Mouse (Mus musculus): ENCODE data around the gene Gas7. TPM values are rescaled to one million over a fixed set of nuclear protein-coding genes. Genes with fewer than 3 reads are reported as not detected.

The Gas7 gene
- polyA plus RNA-seq, 1 experiment, result 2.1 TPM

- WGBS, result 89% methylated on average over 4 of the region's 4 CpGs
- TF ChIP-seq CTCF (IDR thresholded peaks at IDR 0.05; ENCODE audit: extremely low read depth, insufficient read length, insufficient replicate concordance, low read depth, low read length), result no peak
- TF ChIP-seq POLR2A (IDR thresholded peaks at IDR 0.05; ENCODE audit: low read depth, low read length), result no peak
- H3K4me3 ChIP-seq (ENCODE audit: low read depth, low read length), result no peak overlapping the region
- H3K27ac ChIP-seq (ENCODE audit: insufficient read depth, low read depth, low read length), result no peak overlapping the region
- no peaks in the 10 kb centered on the region for H3K36me3 ChIP-seq (ENCODE audit: control insufficient read depth, insufficient read depth, low read length)
- H3K27me3 ChIP-seq (ENCODE audit: control insufficient read depth, insufficient read depth, low read length), result no peaks in the 10 kb centered on the region
- H3K4me1 ChIP-seq (ENCODE audit: control insufficient read depth, insufficient read depth, insufficient read length, low read length), result no peaks in the 10 kb centered on the region
Measured at GRCm38 (mm10) chr11:67513001-67513400, 57.8 kb downstream of the Gas7 start.

DNA sequence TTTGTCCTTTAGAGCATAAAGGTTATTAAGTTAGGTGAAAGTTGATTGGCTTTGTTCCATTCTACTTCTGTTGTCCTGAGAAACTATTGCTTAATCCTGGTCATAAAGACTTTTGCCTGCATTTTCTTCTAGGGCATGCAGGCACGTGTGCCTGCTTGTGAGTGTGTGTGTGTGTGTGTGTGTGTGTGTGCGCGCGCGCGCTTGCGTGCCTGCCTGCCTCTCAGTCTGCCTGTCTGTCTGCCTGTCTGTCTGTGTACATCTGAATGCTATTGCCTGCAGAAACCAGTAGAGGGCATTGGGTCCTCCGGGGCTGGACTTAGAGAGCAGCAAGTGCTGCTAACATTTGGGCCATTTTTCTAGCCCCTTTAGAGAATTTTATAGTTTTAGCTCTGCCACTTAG, 59.2 kb downstream of the Gas7 start:
- TF ChIP-seq POLR2A (IDR thresholded peaks at IDR 0.05; ENCODE audit: low read depth, low read length) (no peak), CTCF (IDR thresholded peaks at IDR 0.05; ENCODE audit: extremely low read depth, insufficient read length, insufficient replicate concordance, low read depth, low read length) (no peak)
- Histone ChIP-seq H3K4me1 (ENCODE audit: control insufficient read depth, insufficient read depth, insufficient read length, low read length) (no peaks in the 10 kb centered on the region), H3K27me3 (ENCODE audit: control insufficient read depth, insufficient read depth, low read length) (no peaks in the 10 kb centered on the region), H3K36me3 (ENCODE audit: control insufficient read depth, insufficient read depth, low read length) (no peaks in the 10 kb centered on the region), H3K27ac (ENCODE audit: insufficient read depth, low read depth, low read length) (no peak overlapping the region), H3K4me3 (ENCODE audit: low read depth, low read length) (no peak overlapping the region)
- 88% methylated on average over 8 of the region's 8 CpGs for WGBS

DNA sequence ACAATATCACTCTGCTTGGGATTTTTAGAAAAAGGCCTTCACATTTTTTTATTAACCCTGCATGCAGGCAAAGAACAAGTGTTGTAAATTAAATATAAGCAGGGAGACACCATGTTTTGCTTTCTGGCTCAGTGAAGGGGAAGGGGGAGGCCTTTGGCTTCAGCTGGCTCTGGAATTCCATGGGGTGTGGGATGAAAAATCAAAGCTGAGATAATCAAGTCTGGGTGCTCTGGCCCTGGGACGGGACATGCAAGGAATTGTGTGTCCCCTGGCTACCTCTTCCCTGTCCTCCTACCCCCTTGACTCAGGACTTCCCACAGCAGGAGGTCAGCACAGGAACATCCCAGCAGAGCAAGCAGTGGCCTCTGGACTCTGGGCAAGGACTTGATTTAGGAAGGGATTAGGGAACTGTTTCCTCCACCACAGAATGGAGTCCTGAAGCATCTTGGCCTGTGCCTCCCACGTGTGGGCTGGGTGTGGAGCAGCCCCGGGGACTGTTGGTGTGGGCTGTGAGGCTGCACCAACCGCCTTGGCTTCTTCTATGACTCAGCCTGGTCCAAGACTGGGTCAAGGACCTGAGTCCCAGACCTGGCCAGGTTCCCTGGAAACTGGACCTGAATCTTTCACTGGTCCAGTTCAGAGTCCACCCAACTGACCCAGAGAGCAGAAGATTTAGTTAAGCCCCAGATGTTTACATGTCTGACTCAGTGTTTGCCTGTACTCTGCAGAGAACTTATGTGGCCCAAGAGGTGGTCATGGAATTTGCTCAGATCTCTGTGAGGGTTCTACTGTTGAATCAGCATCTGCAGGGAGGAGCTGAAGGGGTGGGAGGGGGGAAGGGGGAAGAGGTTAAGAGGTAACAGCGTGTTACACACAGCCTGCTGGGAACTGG, 60.0 kb downstream of the Gas7 start:
- no peak overlapping the region for H3K27ac ChIP-seq (ENCODE audit: insufficient read depth, low read depth, low read length)
- no peak overlapping the region for H3K4me3 ChIP-seq (ENCODE audit: low read depth, low read length)
- H3K36me3 ChIP-seq (ENCODE audit: control insufficient read depth, insufficient read depth, low read length), result no peaks in the 10 kb centered on the region
- WGBS, result 26% methylated on average over 5 of the region's 5 CpGs
- H3K27me3 ChIP-seq (ENCODE audit: control insufficient read depth, insufficient read depth, low read length), result no peaks in the 10 kb centered on the region
- H3K4me1 ChIP-seq (ENCODE audit: control insufficient read depth, insufficient read depth, insufficient read length, low read length), result no peaks in the 10 kb centered on the region
- TF ChIP-seq CTCF (IDR thresholded peaks at IDR 0.05; ENCODE audit: extremely low read depth, insufficient read length, insufficient replicate concordance, low read depth, low read length) (no peak), POLR2A (IDR thresholded peaks at IDR 0.05; ENCODE audit: low read depth, low read length) (no peak)

GRCm38 (mm10) chr11:67515912-67516305, 60.7 kb downstream of the Gas7 start:
- WGBS, result 44% methylated on average over 3 of the region's 3 CpGs
- H3K36me3 ChIP-seq (ENCODE audit: control insufficient read depth, insufficient read depth, low read length), result no peaks in the 10 kb centered on the region
- no peaks in the 10 kb centered on the region for H3K4me1 ChIP-seq (ENCODE audit: control insufficient read depth, insufficient read depth, insufficient read length, low read length)
- H3K27ac ChIP-seq (ENCODE audit: insufficient read depth, low read depth, low read length), result no peak overlapping the region
- H3K27me3 ChIP-seq (ENCODE audit: control insufficient read depth, insufficient read depth, low read length), result no peaks in the 10 kb centered on the region
- TF ChIP-seq POLR2A (IDR thresholded peaks at IDR 0.05; ENCODE audit: low read depth, low read length), result no peak
- TF ChIP-seq CTCF (IDR thresholded peaks at IDR 0.05; ENCODE audit: extremely low read depth, insufficient read length, insufficient replicate concordance, low read depth, low read length), result no peak
- no peak overlapping the region for H3K4me3 ChIP-seq (ENCODE audit: low read depth, low read length)

- Histone ChIP-seq H3K4me3 (ENCODE audit: low read depth, low read length) (no peak overlapping the region), H3K4me1 (ENCODE audit: control insufficient read depth, insufficient read depth, insufficient read length, low read length) (no peaks in the 10 kb centered on the region), H3K27me3 (ENCODE audit: control insufficient read depth, insufficient read depth, low read length) (no peaks in the 10 kb centered on the region), H3K27ac (ENCODE audit: insufficient read depth, low read depth, low read length) (no peak overlapping the region), H3K36me3 (ENCODE audit: control insufficient read depth, insufficient read depth, low read length) (no peaks in the 10 kb centered on the region)
- 63% methylated on average over 2 of the region's 2 CpGs for WGBS
- TF ChIP-seq CTCF (IDR thresholded peaks at IDR 0.05; ENCODE audit: extremely low read depth, insufficient read length, insufficient replicate concordance, low read depth, low read length) (no peak), POLR2A (IDR thresholded peaks at IDR 0.05; ENCODE audit: low read depth, low read length) (no peak)
Measured at GRCm38 (mm10) chr11:67517748-67518147, 62.5 kb downstream of the Gas7 start.

DNA sequence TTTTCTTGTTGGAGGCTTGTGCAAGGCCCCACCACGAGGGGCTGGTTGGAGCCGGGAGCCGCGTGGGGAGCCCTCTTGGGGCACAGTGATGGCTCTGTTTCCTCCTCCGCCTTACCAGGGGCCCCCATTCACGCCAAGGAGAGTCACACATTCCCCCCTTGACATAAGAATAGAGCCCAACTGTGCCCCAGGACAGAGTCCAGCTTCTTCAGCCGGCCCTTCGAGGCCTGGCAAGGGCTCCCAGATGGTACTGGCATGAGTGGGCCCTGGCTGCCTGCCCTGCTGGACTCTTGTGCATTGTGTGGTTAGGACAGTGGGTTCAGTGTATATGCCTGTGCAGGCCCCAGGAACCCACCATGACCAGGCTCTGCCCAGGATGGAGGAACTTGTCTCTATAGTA, 63.7 kb downstream of the Gas7 start:
- 81% methylated on average over 8 of the region's 8 CpGs for WGBS
- no peaks in the 10 kb centered on the region for H3K4me1 ChIP-seq (ENCODE audit: control insufficient read depth, insufficient read depth, insufficient read length, low read length)
- no peaks in the 10 kb centered on the region for H3K36me3 ChIP-seq (ENCODE audit: control insufficient read depth, insufficient read depth, low read length)
- no peaks in the 10 kb centered on the region for H3K27me3 ChIP-seq (ENCODE audit: control insufficient read depth, insufficient read depth, low read length)
- no peak overlapping the region for H3K4me3 ChIP-seq (ENCODE audit: low read depth, low read length)
- no peak overlapping the region for H3K27ac ChIP-seq (ENCODE audit: insufficient read depth, low read depth, low read length)
- TF ChIP-seq POLR2A (IDR thresholded peaks at IDR 0.05; ENCODE audit: low read depth, low read length), result no peak
- TF ChIP-seq CTCF (IDR thresholded peaks at IDR 0.05; ENCODE audit: extremely low read depth, insufficient read length, insufficient replicate concordance, low read depth, low read length), result no peak

GRCm38 (mm10) chr11:67522671-67523070, 67.4 kb downstream of the Gas7 start:
- no peak for TF ChIP-seq POLR2A (IDR thresholded peaks at IDR 0.05; ENCODE audit: low read depth, low read length)
- TF ChIP-seq CTCF (IDR thresholded peaks at IDR 0.05; ENCODE audit: extremely low read depth, insufficient read length, insufficient replicate concordance, low read depth, low read length), result no peak
- WGBS, result 55% methylated on average over 2 of the region's 2 CpGs

More at GRCm38 (mm10) chr11:67522671-67523070, 67.4 kb downstream of the Gas7 start:
- Histone ChIP-seq H3K27me3 (ENCODE audit: control insufficient read depth, insufficient read depth, low read length) (no peaks in the 10 kb centered on the region), H3K4me3 (ENCODE audit: low read depth, low read length) (no peak overlapping the region), H3K27ac (ENCODE audit: insufficient read depth, low read depth, low read length) (no peak overlapping the region), H3K36me3 (ENCODE audit: control insufficient read depth, insufficient read depth, low read length) (no peaks in the 10 kb centered on the region), H3K4me1 (ENCODE audit: control insufficient read depth, insufficient read depth, insufficient read length, low read length) (peaks cover 8% of the 10 kb centered on the region; the same call in 1 of the 2 replicates)
